Mouse (Mus musculus) CH12.LX (cell line): ENCODE data around the gene Bhlhe41. TPM values are rescaled to one million over a fixed set of nuclear protein-coding genes. Genes with fewer than 3 reads are reported as not detected.

ENCODE experiments used
- DNase-seq: peaks from one replicate; pipeline ENCODE4 v3.0.0-alpha.2; 2013; ENCODE audit errors: extremely low read depth
- H3K27ac ChIP-seq: 2 replicates; pipeline ENCODE4 v1.5.1; 2012; ENCODE audit warnings: low read depth, mild to moderate bottlenecking, control low read depth, moderate library complexity; ENCODE audit not compliant: insufficient read depth
- H3K27me3 ChIP-seq: replicated peaks from 2 replicates; pipeline ENCODE3; 2012; ENCODE audit warnings: inconsistent platforms
- H3K36me3 ChIP-seq, 2 experiments: replicated peaks in 1 of 2; 2 replicates each; pipeline versions ENCODE3 to v1.6.1; 2012; ENCODE audit warnings: inconsistent platforms in 1 of 2, low read length in 1 of 2, mild to moderate bottlenecking in 1 of 2, mixed read lengths in 1 of 2, moderate library complexity in 1 of 2; ENCODE audit not compliant: control insufficient read depth in 1 of 2, insufficient read depth in 1 of 2
- H3K4me1 ChIP-seq, 2 experiments: 2 replicates each; pipeline ENCODE4 v1.6.1; 2012; ENCODE audit warnings: inconsistent platforms in 1 of 2, moderate library complexity in 1 of 2; ENCODE audit not compliant: insufficient read depth in 2 of 2, control insufficient read depth in 1 of 2
- H3K4me2 ChIP-seq: 2 replicates; pipeline ENCODE4 v1.6.1; 2012; ENCODE audit warnings: low read depth, mild to moderate bottlenecking, control low read depth; ENCODE audit not compliant: poor library complexity, insufficient read depth, severe bottlenecking
- H3K4me3 ChIP-seq, 3 experiments: fragments of 150-350 bp in 1 of 3; sonication (generic) in 1 of 3; replicated peaks in 1 of 3; 2 replicates each; pipeline versions ENCODE3 to v1.5.1; 2011 to 2012; ENCODE audit warnings: low read depth in 2 of 3, low read length in 2 of 3, mild to moderate bottlenecking in 2 of 3, moderate library complexity in 2 of 3, control low read depth in 1 of 3, improper control_type of control experiment in 1 of 3, inconsistent platforms in 1 of 3, mixed read lengths in 1 of 3; ENCODE audit not compliant: poor library complexity in 1 of 3
- H3K79me2 ChIP-seq: replicated peaks from 2 replicates; pipeline ENCODE4 v1.6.1; 2012; ENCODE audit warnings: mild to moderate bottlenecking, moderate library complexity; ENCODE audit not compliant: control insufficient read depth, poor library complexity, insufficient read depth, severe bottlenecking; ENCODE audit errors: extremely low read depth
- H3K9ac ChIP-seq: 2 replicates; pipeline ENCODE4 v1.6.1; 2012; ENCODE audit warnings: low read depth, mild to moderate bottlenecking, control low read depth, moderate library complexity; ENCODE audit not compliant: insufficient read depth
- H3K9me3 ChIP-seq: replicated peaks from 2 replicates; pipeline ENCODE3; 2012; ENCODE audit warnings: low read length, inconsistent platforms, mixed read lengths
- BHLHE40 ChIP-seq: IDR thresholded peaks from 2 replicates; pipeline ENCODE4 v1.6.1; 2011; ENCODE audit warnings: mild to moderate bottlenecking, low read depth, low read length, improper control_type of control experiment
- CHD1 ChIP-seq: IDR thresholded peaks from 2 replicates; pipeline ENCODE4 v1.6.1; 2012; ENCODE audit warnings: low read depth, low read length, improper control_type of control experiment, inconsistent platforms
- CHD2 ChIP-seq: IDR thresholded peaks from 2 replicates; pipeline ENCODE4 v1.6.1; 2011; ENCODE audit warnings: low read length, improper control_type of control experiment
- CTCF ChIP-seq, 2 experiments: IDR thresholded peaks in 1 of 2; conservative IDR thresholded peaks in 1 of 2; 2 replicates each; pipeline ENCODE4 v1.5.1; 2011 to 2012; ENCODE audit warnings: low read depth in 2 of 2, low read length in 2 of 2, improper control_type of control experiment in 1 of 2, inconsistent platforms in 1 of 2, mild to moderate bottlenecking in 1 of 2, moderate library complexity in 1 of 2
- E2F4 ChIP-seq: IDR thresholded peaks from 2 replicates; pipeline ENCODE4 v1.6.1; 2011; ENCODE audit warnings: low read depth, low read length, improper control_type of control experiment; ENCODE audit not compliant: insufficient replicate concordance
- EP300 ChIP-seq: IDR thresholded peaks from 2 replicates; pipeline ENCODE4 v1.6.1; 2011; ENCODE audit warnings: low read length, improper control_type of control experiment
- GABPA ChIP-seq: IDR thresholded peaks from 2 replicates; pipeline ENCODE4 v1.6.1; 2012; ENCODE audit warnings: low read depth, low read length, improper control_type of control experiment, inconsistent platforms; ENCODE audit not compliant: insufficient replicate concordance
- JUN ChIP-seq: IDR thresholded peaks from 2 replicates; pipeline ENCODE4 v1.6.1; 2011; ENCODE audit warnings: low read depth, mild to moderate bottlenecking, low read length, improper control_type of control experiment, moderate library complexity; ENCODE audit not compliant: insufficient read depth
- JUND ChIP-seq: conservative IDR thresholded peaks from 2 replicates; pipeline ENCODE4 v1.6.1; 2011; ENCODE audit warnings: low read depth, low read length, improper control_type of control experiment
- KAT2A ChIP-seq: IDR thresholded peaks from 2 replicates; pipeline ENCODE4 v1.6.1; 2012; ENCODE audit warnings: low read length, improper control_type of control experiment, inconsistent platforms; ENCODE audit not compliant: insufficient replicate concordance
- MAFK ChIP-seq: IDR thresholded peaks from 2 replicates; pipeline ENCODE4 v1.6.1; 2011; ENCODE audit warnings: low read length, improper control_type of control experiment; ENCODE audit not compliant: insufficient replicate concordance
- MAX ChIP-seq: IDR thresholded peaks from 2 replicates; pipeline ENCODE4 v1.6.1; 2011; ENCODE audit warnings: low read length, improper control_type of control experiment
- MAZ ChIP-seq: IDR thresholded peaks from 2 replicates; pipeline ENCODE4 v1.6.1; 2012; ENCODE audit warnings: low read depth, mild to moderate bottlenecking, inconsistent platforms, low read length, improper control_type of control experiment, moderate library complexity
- MEF2A ChIP-seq: IDR thresholded peaks from 2 replicates; pipeline ENCODE4 v1.6.1; 2014; ENCODE audit warnings: low read depth, mild to moderate bottlenecking, inconsistent platforms, low read length, improper control_type of control experiment, borderline replicate concordance
- MXI1 ChIP-seq: IDR thresholded peaks from 2 replicates; pipeline ENCODE4 v1.6.1; 2011; ENCODE audit warnings: mild to moderate bottlenecking, low read depth, low read length, improper control_type of control experiment
- MYC ChIP-seq: IDR thresholded peaks from 2 replicates; pipeline ENCODE4 v1.6.1; 2011; ENCODE audit warnings: low read depth, mild to moderate bottlenecking, improper control_type of control experiment, low read length
- PAX5 ChIP-seq: IDR thresholded peaks from 2 replicates; pipeline ENCODE4 v1.6.1; 2012; ENCODE audit warnings: low read length, inconsistent platforms, mixed read lengths
- POLR2A ChIP-seq: IDR thresholded peaks from 2 replicates; pipeline ENCODE4 v1.6.1; 2011; ENCODE audit warnings: low read depth, mild to moderate bottlenecking, improper control_type of control experiment, low read length
- POLR2AphosphoS2 ChIP-seq: IDR thresholded peaks from 2 replicates; pipeline ENCODE4 v1.6.1; 2011; ENCODE audit warnings: low read depth, low read length, improper control_type of control experiment
- RAD21 ChIP-seq: IDR thresholded peaks from 2 replicates; pipeline ENCODE4 v1.6.1; 2011; ENCODE audit warnings: low read depth, mild to moderate bottlenecking, low read length, improper control_type of control experiment, moderate library complexity
- RCOR1 ChIP-seq: conservative IDR thresholded peaks from 2 replicates; pipeline ENCODE4 v1.6.1; 2012; ENCODE audit warnings: low read depth, mild to moderate bottlenecking, inconsistent platforms, low read length, improper control_type of control experiment
- SIN3A ChIP-seq: IDR thresholded peaks from 2 replicates; pipeline ENCODE4 v1.6.1; 2012; ENCODE audit warnings: low read length, improper control_type of control experiment, inconsistent platforms
- SMC3 ChIP-seq: IDR thresholded peaks from 2 replicates; pipeline ENCODE4 v1.6.1; 2011; ENCODE audit warnings: low read depth, low read length, improper control_type of control experiment
- TCF12 ChIP-seq: IDR thresholded peaks from 2 replicates; pipeline ENCODE4 v1.6.1; 2014; ENCODE audit warnings: low read depth, mild to moderate bottlenecking, inconsistent platforms, low read length, improper control_type of control experiment
- UBTF ChIP-seq: IDR thresholded peaks from 2 replicates; pipeline ENCODE4 v1.6.1; 2012; ENCODE audit warnings: low read depth, mild to moderate bottlenecking, inconsistent platforms, low read length, improper control_type of control experiment, moderate library complexity
- USF1 ChIP-seq: IDR thresholded peaks from 2 replicates; pipeline ENCODE4 v1.6.1; 2014; ENCODE audit warnings: low read depth, mild to moderate bottlenecking, inconsistent platforms, low read length, improper control_type of control experiment
- USF2 ChIP-seq: conservative IDR thresholded peaks from 2 replicates; pipeline ENCODE4 v1.6.1; 2011; ENCODE audit warnings: low read depth, low read length, improper control_type of control experiment
- ZC3H11A ChIP-seq: IDR thresholded peaks from 2 replicates; pipeline ENCODE4 v1.6.1; 2012; ENCODE audit warnings: low read depth, mild to moderate bottlenecking, inconsistent platforms, low read length, improper control_type of control experiment
- ZMIZ1 ChIP-seq: IDR thresholded peaks from 2 replicates; pipeline ENCODE4 v1.6.1; 2012; ENCODE audit warnings: low read depth, mild to moderate bottlenecking, inconsistent platforms, low read length, improper control_type of control experiment
- ZNF384 ChIP-seq: IDR thresholded peaks from 2 replicates; pipeline ENCODE4 v1.6.1; 2012; ENCODE audit warnings: low read depth, low read length, improper control_type of control experiment, inconsistent platforms
- dilution Hi-C: fragments of 300-500 bp; cut with MboI; formaldehyde crosslinking; loops from 2 replicates; pipeline ENCODE4 v1.14.3; 2020; ENCODE audit warnings: low sequenced_read_pairs; ENCODE audit not compliant: extremely low pct_unique_long_range_greater_than_20kb, extremely low pct_ligation_motif_present
- in situ Hi-C: fragments of 300-500 bp; cut with MboI; formaldehyde crosslinking; loops from 3 replicates; pipeline ENCODE4 v1.14.3; 2019; ENCODE audit warnings: low sequenced_read_pairs, low pct_ligation_motif_present, low pct_unique_long_range_greater_than_20kb, mixed read lengths
- polyA plus RNA-seq: library from polyadenylated mRNA; unstranded; fragments of >175 nt; gene quantifications from 2 replicates; pipeline ENCODE4 v1.2.1, GENCODE M21; 2012; ENCODE audit warnings: low read depth; ENCODE audit not compliant: insufficient read length
- total RNA-seq, 2 experiments: library from RNA; depleted of rRNA; stranded (reverse); fragments of 300-350 nt in 1 of 2; fragments of >200 nt in 1 of 2; gene quantifications; 2 replicates each; pipeline ENCODE4 v1.2.3; 2012 to 2014

Gene Bhlhe41
- total and polyA plus RNA-seq, 3 experiments: 12.5 to 105 (median 12.6) TPM

GRCm38 (mm10) chr6:145893366-145894021 lies 28.1 kb upstream of the Bhlhe41 start (continued):
- TF ChIP-seq CTCF (conservative IDR thresholded peaks at IDR 0.05 in 1 of 2, IDR thresholded peaks at IDR 0.05 in 1 of 2; ENCODE audit: low read depth in 2 of 2, low read length in 2 of 2): no peak
- TF ChIP-seq MAZ: peak; percentile 96
- TF ChIP-seq PAX5: no peak
- TF ChIP-seq MEF2A: peak; percentile 98
- no peak for TF ChIP-seq USF2
- peak; percentile 71; the same call in 1 of the 2 replicates for TF ChIP-seq MAX
- no peak for TF ChIP-seq ZMIZ1
- TF ChIP-seq E2F4: no peak; the same call in 1 of the 2 replicates
- peak; percentile 95 for TF ChIP-seq BHLHE40
- TF ChIP-seq MAFK: peak; percentile 88
- TF ChIP-seq JUN: peak; percentile 60
- peak; percentile 14 for TF ChIP-seq RAD21
- TF ChIP-seq GABPA: no peak
- TF ChIP-seq MYC: peak; percentile 79; the same call in 1 of the 2 replicates
- peak; percentile 99 for TF ChIP-seq TCF12
- peak; percentile 51 for TF ChIP-seq POLR2A
- peak; percentile 53; the same call in 1 of the 2 replicates for TF ChIP-seq JUND
- TF ChIP-seq KAT2A: 0 out of 2 replicates have a peak, but pooled peaks have one; percentile 25
- TF ChIP-seq USF1: no peak
- TF ChIP-seq SIN3A: peak; percentile 45; the same call in 1 of the 2 replicates
- TF ChIP-seq RCOR1: peak; percentile 90
- TF ChIP-seq, all 38 proteins: peak for 25

GRCm38 (mm10) chr6:145892381-145893265 lies 27.3 kb upstream of the Bhlhe41 start:
- peaks cover 4% of the 10 kb centered on the region for H3K9me3 ChIP-seq
- H3K36me3 ChIP-seq: no peaks in the 10 kb centered on the region
- peak overlapping the region; percentile 56 for H3K4me2 ChIP-seq
- H3K27ac ChIP-seq: peak overlapping the region; percentile 100
- H3K9ac ChIP-seq: peak overlapping the region; percentile 50
- H3K4me1 ChIP-seq: peaks cover 39 to 75% of the 10 kb centered on the region in 2 experiments
- H3K4me3 ChIP-seq: peak overlapping the region in 2 of 3 experiments; percentile 29 to 37
- peak; percentile 72 for DNase-seq
- H3K27me3 ChIP-seq: no peaks in the 10 kb centered on the region
- in situ Hi-C loops: loop anchor here (5.0 kb wide), 1 partner anchor 35 kb away; no protein-coding TSS in a partner anchor
- no peaks in the 10 kb centered on the region for H3K79me2 ChIP-seq
- dilution Hi-C loops: no loop called here
- TF ChIP-seq MAFK (no peak), SMC3 (peak; percentile 19; the same call in 1 of the 2 replicates), SIN3A (peak; percentile 13; the same call in 1 of the 2 replicates), CHD2 (no peak), ZC3H11A (no peak), MAZ (0 out of 2 replicates have a peak, but pooled peaks have one; percentile 8), USF2 (no peak), MXI1 (no peak), CHD1 (peak; percentile 99), ZNF384 (no peak), CTCF (conservative IDR thresholded peaks at IDR 0.05 in 1 of 2, IDR thresholded peaks at IDR 0.05 in 1 of 2; ENCODE audit: low read depth in 2 of 2, low read length in 2 of 2) (no peak), POLR2A (no peak; the same call in 1 of the 2 replicates), MEF2A (peak; percentile 88), PAX5 (no peak), POLR2AphosphoS2 (no peak), JUN (no peak; the same call in 1 of the 2 replicates), EP300 (peak; percentile 89), RAD21 (peak; percentile 10), MAX (peak; percentile 18; the same call in 1 of the 2 replicates), ZMIZ1 (no peak), E2F4 (no peak), KAT2A (no peak), UBTF (0 out of 2 replicates have a peak, but pooled peaks have one; percentile 26), TCF12 (peak; percentile 96), BHLHE40 (peak; percentile 75)
